Mouse (Mus musculus) CD4-positive, CD25-positive, alpha-beta regulatory T cell, adult 9 weeks (primary cell): Measurements from ENCODE around the gene Olfr1089. TPM values are rescaled to one million over a fixed set of nuclear protein-coding genes. Genes with fewer than 3 reads are reported as not detected.

Experiments
- polyA plus RNA-seq: library from polyadenylated mRNA; unstranded; fragments of 100-300 nt; shearing (Covaris generic); gene quantifications from one replicate; pipeline ENCODE4 v1.2.1, GENCODE M21; 2017

Olfr1089 gene
- polyA plus RNA-seq = not detected

DNA sequence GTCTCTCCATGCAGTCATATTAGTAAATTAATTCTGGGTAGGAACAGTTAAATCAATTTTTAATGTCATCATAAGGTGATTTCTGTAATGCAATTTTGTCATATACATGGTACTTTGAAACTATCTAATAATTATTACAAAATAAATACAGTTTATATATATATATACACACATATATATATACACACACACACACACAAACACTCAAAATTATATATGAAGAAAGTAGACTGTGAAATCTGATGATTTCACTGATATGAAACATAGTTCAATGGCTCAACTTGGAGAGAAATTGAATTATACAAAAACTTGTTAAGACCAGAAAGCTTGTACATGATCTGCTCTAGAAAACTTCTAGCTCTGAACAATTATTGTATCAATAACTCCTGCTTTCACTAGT lies at the start of gene Olfr1089:
Olfr1089 (minus strand) TSS at position 101 of the 400 bp plus-strand sequence.

DNA sequence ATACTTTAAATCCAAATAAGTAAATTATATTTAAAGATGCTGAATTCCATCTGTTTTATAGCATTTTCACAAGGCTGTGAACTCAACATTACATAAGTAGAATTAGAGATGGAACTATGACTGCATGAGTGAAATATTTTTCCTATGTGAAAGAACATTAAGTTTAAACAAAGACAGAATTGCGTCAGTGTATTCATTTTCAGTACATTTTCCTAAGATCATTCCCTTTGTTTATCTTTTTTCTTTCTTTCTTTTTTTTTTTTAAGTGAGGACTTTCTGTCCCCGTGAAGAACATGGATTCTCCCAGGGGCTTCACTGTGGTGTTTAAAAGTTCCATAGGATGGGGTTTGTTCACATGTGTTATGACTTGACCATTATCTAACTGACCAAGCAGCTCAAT lies 48.7 kb upstream of the Olfr1089 start, which contains the start of gene Olfr1093:
Olfr1093 (plus strand) TSS at position 301 of the 400 bp plus-strand sequence.

DNA sequence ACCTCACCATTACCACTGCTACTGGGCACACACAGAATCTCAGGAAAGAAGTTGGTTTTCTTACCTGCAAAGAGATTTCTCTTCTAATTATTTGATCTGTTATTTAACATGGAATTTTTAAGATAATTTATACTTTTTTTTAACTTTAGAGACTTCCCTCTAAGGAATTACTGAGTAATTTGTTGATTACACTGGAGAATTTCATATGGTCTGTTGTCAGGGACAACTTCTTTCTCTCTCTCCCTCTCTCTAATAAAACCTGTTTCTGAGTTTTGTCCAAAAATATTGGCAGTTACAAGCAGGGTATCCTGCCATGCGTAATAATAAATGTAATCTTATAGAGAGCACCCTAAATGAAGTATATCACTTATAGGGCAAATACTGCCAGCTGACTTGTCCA lies 25.4 kb upstream of the Olfr1089 start, which contains the start of gene Olfr1090:
Olfr1090 (minus strand) TSS at position 101 of the 400 bp plus-strand sequence.

DNA sequence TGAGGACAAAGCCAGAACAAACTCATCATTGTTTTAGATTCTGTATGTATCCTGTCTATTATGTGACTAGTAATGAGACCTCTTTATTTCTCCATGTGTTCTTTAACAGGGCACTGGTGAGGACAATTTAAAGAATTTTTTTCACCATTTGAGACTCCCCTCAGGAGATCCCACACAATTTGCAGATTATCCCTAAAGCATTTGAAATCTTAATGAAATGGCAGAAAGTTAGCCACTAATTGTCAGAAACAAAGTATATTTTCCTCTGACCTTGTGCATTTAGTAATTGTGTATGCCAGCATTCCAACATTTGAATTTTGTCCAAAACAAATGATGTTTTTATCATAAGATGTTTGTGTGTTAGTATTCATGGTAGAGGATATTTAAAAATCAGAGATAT lies 35.2 kb downstream of the Olfr1089 start, which contains the start of gene Olfr1087:
Olfr1087 (minus strand) TSS at position 101 of the 400 bp plus-strand sequence.

Other genes with a start within 250 kb of the Olfr1089 start
- gene Olfr228, start 246.3 kb downstream of the Olfr1089 start, polyA plus RNA-seq = not detected
- gene Olfr1076, start 225.2 kb downstream of the Olfr1089 start, polyA plus RNA-seq = not detected
- not detected for gene Olfr1079, start 191.2 kb downstream of the Olfr1089 start, polyA plus RNA-seq
- not detected for gene Olfr1080, start 175.5 kb downstream of the Olfr1089 start, polyA plus RNA-seq
- gene Olfr1082, start 134.7 kb downstream of the Olfr1089 start, polyA plus RNA-seq = not detected
- not detected for gene Olfr1084, start 94.0 kb downstream of the Olfr1089 start, polyA plus RNA-seq
- not detected for gene Olfr1085, start 71.7 kb downstream of the Olfr1089 start, polyA plus RNA-seq
- not detected for gene Olfr1086, start 53.6 kb downstream of the Olfr1089 start, polyA plus RNA-seq
- gene Olfr1087, start 35.3 kb downstream of the Olfr1089 start, polyA plus RNA-seq = not detected
- not detected for gene Olfr1090, start 25.3 kb upstream of the Olfr1089 start, polyA plus RNA-seq
- gene Olfr1093, start 48.8 kb upstream of the Olfr1089 start, polyA plus RNA-seq = not detected
- gene Olfr141, start 76.3 kb upstream of the Olfr1089 start, polyA plus RNA-seq = not detected
- gene Olfr1094, start 91.0 kb upstream of the Olfr1089 start, polyA plus RNA-seq = not detected
- not detected for gene Olfr1095, start 118.0 kb upstream of the Olfr1089 start, polyA plus RNA-seq
- not detected for gene Gm13723, start 141.1 kb upstream of the Olfr1089 start, polyA plus RNA-seq
- not detected for gene Olfr1097, start 158.5 kb upstream of the Olfr1089 start, polyA plus RNA-seq
- gene Olfr1098, start 190.8 kb upstream of the Olfr1089 start, polyA plus RNA-seq = not detected
- not detected for gene Olfr1099, start 227.0 kb upstream of the Olfr1089 start, polyA plus RNA-seq
- not detected for gene Olfr1100, start 246.3 kb upstream of the Olfr1089 start, polyA plus RNA-seq